In the genomic region with DNA sequence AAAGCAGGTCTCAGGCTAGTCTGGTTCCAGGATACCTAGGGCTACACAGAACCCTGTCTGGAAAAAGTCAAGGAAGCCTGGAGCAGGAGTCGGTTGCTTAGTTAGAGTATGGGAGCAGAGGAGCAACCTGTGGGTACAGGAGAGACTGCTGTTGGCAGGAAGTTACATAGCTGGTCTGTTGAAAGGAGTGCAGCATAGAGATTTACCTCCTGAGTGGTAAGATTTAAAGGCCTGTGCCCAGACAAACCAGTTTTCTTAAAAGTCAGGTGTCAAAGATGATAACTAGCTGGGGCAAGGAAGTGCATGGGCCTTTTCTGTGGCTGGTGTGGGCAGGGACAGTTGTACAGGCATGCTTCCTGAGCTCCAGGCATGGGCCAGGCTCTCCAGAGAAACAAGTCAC, we compare ENCODE assay signal across 30 mouse cellular contexts. TPM values are rescaled to one million over a fixed set of nuclear protein-coding genes. Genes with fewer than 3 reads are reported as not detected.
DNase-seq lines count a peak whose midpoint lies in the region; ATAC-seq and TF ChIP-seq lines count a peak whose summit lies in the region.
"Had no signal": no experiment of that assay in that cellular context is flagged by ENCODE, and none has a peak within 500 bp of the region (broad histone marks: within the 10 kb centered on the region; RNA-seq: fewer than 3 reads in every experiment).

No protein-coding gene starts in this region.

- H3K27ac ChIP-seq in limb, embryonic 15.5 days, result peak overlapping the region; percentile 50; the same call in 1 of the 2 replicates
- H3K27ac ChIP-seq in limb, embryonic 10.5 days, result no peak overlapping the region
- H3K27ac ChIP-seq in midbrain, embryonic 12.5 days (replicated peaks), result 0 out of 2 replicates have a peak overlapping the region, but pooled peaks have one; percentile 15
- no peak overlapping the region for H3K27ac ChIP-seq in midbrain, embryonic 16.5 days (ENCODE audit: low read length)
- H3K27ac ChIP-seq in MEL (ENCODE audit: control insufficient read depth, low read depth, low read length), result no peak overlapping the region
- H3K27ac ChIP-seq in stomach, postnatal 0 days (replicated peaks), result 0 out of 2 replicates have a peak overlapping the region, but pooled peaks have one; percentile 9
- H3K27ac ChIP-seq: embryonic facial prominence, embryonic 12.5 days; heart, embryonic 10.5 days; heart, embryonic 15.5 days; hindbrain, embryonic 12.5 days; hindbrain, postnatal 0 days; intestine, embryonic 15.5 days; neural tube, embryonic 12.5 days had no signal

- H3K4me2 ChIP-seq in limb, embryonic 15.5 days, result no peak overlapping the region
- no peak overlapping the region for H3K4me2 ChIP-seq in midbrain, embryonic 12.5 days (replicated peaks)
- H3K4me2 ChIP-seq in midbrain, embryonic 16.5 days (ENCODE audit: low read length), result no peak overlapping the region
- H3K4me2 ChIP-seq in stomach, postnatal 0 days (replicated peaks; ENCODE audit: low read depth), result no peak overlapping the region
- H3K4me2 ChIP-seq: embryonic facial prominence, embryonic 12.5 days; heart, embryonic 15.5 days; hindbrain, embryonic 12.5 days; intestine, embryonic 15.5 days; neural tube, embryonic 12.5 days had no signal

- H3K9ac ChIP-seq in limb, embryonic 15.5 days, result no peak overlapping the region
- H3K9ac ChIP-seq in midbrain, embryonic 12.5 days (replicated peaks), result no peak overlapping the region
- no peak overlapping the region for H3K9ac ChIP-seq in midbrain, embryonic 16.5 days (ENCODE audit: low read depth, low read length)
- no peak overlapping the region for H3K9ac ChIP-seq in MEL (ENCODE audit: control insufficient read depth, low read depth, low read length, poor library complexity, severe bottlenecking)
- no peak overlapping the region for H3K9ac ChIP-seq in stomach, postnatal 0 days (ENCODE audit: low read length)
- H3K9ac ChIP-seq: embryonic facial prominence, embryonic 12.5 days; heart, embryonic 15.5 days; hindbrain, embryonic 12.5 days; intestine, embryonic 15.5 days; neural tube, embryonic 12.5 days had no signal

- no peak for ATAC-seq in limb, embryonic 15.5 days (ENCODE audit: insufficient number of reproducible peaks, low FRiP score, low TSS enrichment, low read depth)
- ATAC-seq in midbrain, embryonic 12.5 days (ENCODE audit: low FRiP score, low read depth), result no peak
- no peak for ATAC-seq in midbrain, embryonic 16.5 days
- no peak for ATAC-seq in stomach, postnatal 0 days (ENCODE audit: low FRiP score, low TSS enrichment)
- ATAC-seq: CD4-positive, CD25-positive, alpha-beta regulatory T cell, adult 4 months; hindbrain, postnatal 0 days; intestine, embryonic 15.5 days had no signal

- no peak for TF ChIP-seq RAD21 in MEL (IDR thresholded peaks at IDR 0.05; ENCODE audit: low read depth, low read length)

- H3K9me3 ChIP-seq in limb, embryonic 15.5 days, result no peaks in the 10 kb centered on the region
- H3K9me3 ChIP-seq in limb, embryonic 10.5 days (replicated peaks), result no peaks in the 10 kb centered on the region
- no peaks in the 10 kb centered on the region for H3K9me3 ChIP-seq in midbrain, embryonic 12.5 days
- H3K9me3 ChIP-seq in midbrain, embryonic 16.5 days (replicated peaks; ENCODE audit: control insufficient read depth, low read length, poor library complexity, severe bottlenecking), result no peaks in the 10 kb centered on the region
- no peaks in the 10 kb centered on the region for H3K9me3 ChIP-seq in MEL (replicated peaks; ENCODE audit: insufficient read depth, low read length)
- no peaks in the 10 kb centered on the region for H3K9me3 ChIP-seq in stomach, postnatal 0 days (ENCODE audit: control insufficient read depth, low read length)
- H3K9me3 ChIP-seq: embryonic facial prominence, embryonic 12.5 days; G1E; heart, embryonic 10.5 days; heart, embryonic 15.5 days; hindbrain, embryonic 12.5 days; intestine, embryonic 15.5 days; neural tube, embryonic 12.5 days had no signal

- TF ChIP-seq EP300 in MEL (IDR thresholded peaks at IDR 0.05; ENCODE audit: low read depth in 1 of 2, low read length in 2 of 2), result no peak
- no peak for TF ChIP-seq EP300 in stomach, postnatal 0 days (optimal IDR thresholded peaks at IDR 0.05)

- H3K36me3 ChIP-seq in limb, embryonic 15.5 days, result peaks cover 67% of the 10 kb centered on the region
- H3K36me3 ChIP-seq in limb, embryonic 10.5 days, result peaks cover 73% of the 10 kb centered on the region
- H3K36me3 ChIP-seq in midbrain, embryonic 12.5 days, result peaks cover 64% of the 10 kb centered on the region
- peaks cover 22% of the 10 kb centered on the region for H3K36me3 ChIP-seq in midbrain, embryonic 16.5 days (ENCODE audit: control insufficient read depth, insufficient read depth, low read length)
- peaks cover 41 to 42% of the 10 kb centered on the region in 2 experiments for H3K36me3 ChIP-seq in MEL (ENCODE audit: control insufficient read depth in 1 of 2, insufficient read depth in 2 of 2, low read length in 2 of 2)
- H3K36me3 ChIP-seq in stomach, postnatal 0 days (ENCODE audit: control insufficient read depth, insufficient read depth, low read length), result peaks cover 36% of the 10 kb centered on the region

- 74% methylated on average over 1 of the region's 1 CpGs for WGBS in limb, embryonic 15.5 days
- 94% methylated on average over 1 of the region's 1 CpGs for WGBS in limb, embryonic 10.5 days
- WGBS in midbrain, embryonic 12.5 days, result 88% methylated on average over 1 of the region's 1 CpGs
- 89% methylated on average over 1 of the region's 1 CpGs for WGBS in midbrain, embryonic 16.5 days
- WGBS in stomach, postnatal 0 days, result 56% methylated on average over 1 of the region's 1 CpGs

- H3K79me2 ChIP-seq in MEL (ENCODE audit: control insufficient read depth, insufficient read depth, low read length, poor library complexity), result peaks cover 28% of the 10 kb centered on the region

- H3K4me3 ChIP-seq in limb, embryonic 15.5 days, result no peak overlapping the region
- H3K4me3 ChIP-seq in limb, embryonic 10.5 days, result no peak overlapping the region
- no peak overlapping the region for H3K4me3 ChIP-seq in midbrain, embryonic 12.5 days
- H3K4me3 ChIP-seq in midbrain, embryonic 16.5 days (ENCODE audit: low read depth, low read length), result no peak overlapping the region
- no peak overlapping the region for H3K4me3 ChIP-seq in MEL (ENCODE audit: control insufficient read depth in 1 of 2, insufficient read depth in 1 of 2, low read depth in 2 of 2, low read length in 2 of 2)
- H3K4me3 ChIP-seq in stomach, postnatal 0 days (ENCODE audit: low read depth, low read length), result no peak overlapping the region
- H3K4me3 ChIP-seq: embryonic facial prominence, embryonic 12.5 days; heart, embryonic 10.5 days; heart, embryonic 15.5 days; hindbrain, embryonic 12.5 days; intestine, embryonic 15.5 days; neural tube, embryonic 12.5 days had no signal

- TF ChIP-seq CTCF in MEL (IDR thresholded peaks at IDR 0.05 in 2 of 3, conservative IDR thresholded peaks at IDR 0.05 in 1 of 3; ENCODE audit: control insufficient read depth in 1 of 3, insufficient read depth in 1 of 3, low read depth in 2 of 3, low read length in 3 of 3, poor library complexity in 1 of 3, severe bottlenecking in 1 of 3), result no peak
- no peak for TF ChIP-seq CTCF in stomach, postnatal 0 days (IDR thresholded peaks at IDR 0.05; ENCODE audit: low read depth)

- no peaks in the 10 kb centered on the region for H3K27me3 ChIP-seq in limb, embryonic 15.5 days
- no peaks in the 10 kb centered on the region for H3K27me3 ChIP-seq in limb, embryonic 10.5 days (ENCODE audit: low read depth, poor library complexity, severe bottlenecking)
- no peaks in the 10 kb centered on the region for H3K27me3 ChIP-seq in midbrain, embryonic 12.5 days
- H3K27me3 ChIP-seq in midbrain, embryonic 16.5 days (ENCODE audit: control insufficient read depth, insufficient read depth, low read depth, low read length), result no peaks in the 10 kb centered on the region
- H3K27me3 ChIP-seq in MEL (ENCODE audit: control insufficient read depth in 1 of 2, insufficient read depth in 2 of 2, low read length in 2 of 2), result no peaks in the 10 kb centered on the region
- H3K27me3 ChIP-seq in stomach, postnatal 0 days (ENCODE audit: control insufficient read depth, insufficient read depth, low read length), result no peaks in the 10 kb centered on the region
- H3K27me3 ChIP-seq: embryonic facial prominence, embryonic 12.5 days; heart, embryonic 15.5 days; hindbrain, embryonic 12.5 days; intestine, embryonic 15.5 days; neural tube, embryonic 12.5 days had no signal

- no peak; a peak in 1 of 4 replicates for TF ChIP-seq POLR2A in MEL (IDR thresholded peaks at IDR 0.05; ENCODE audit: control insufficient read depth in 1 of 2, insufficient read depth in 1 of 2, low read depth in 1 of 2, low read length in 2 of 2, poor library complexity in 1 of 2)

- H3K4me1 ChIP-seq in limb, embryonic 15.5 days, result peaks cover 39% of the 10 kb centered on the region
- peaks cover 25% of the 10 kb centered on the region for H3K4me1 ChIP-seq in limb, embryonic 10.5 days
- peaks cover 31% of the 10 kb centered on the region for H3K4me1 ChIP-seq in midbrain, embryonic 12.5 days
- H3K4me1 ChIP-seq in midbrain, embryonic 16.5 days (ENCODE audit: control insufficient read depth, insufficient read depth, low read length), result peaks cover 32% of the 10 kb centered on the region
- peaks cover 0 to 18% of the 10 kb centered on the region in 2 experiments; a peak in 2 of 4 replicates for H3K4me1 ChIP-seq in MEL (ENCODE audit: control insufficient read depth in 1 of 2, insufficient read depth in 2 of 2, low read length in 2 of 2)
- H3K4me1 ChIP-seq in stomach, postnatal 0 days (replicated peaks; ENCODE audit: control insufficient read depth, insufficient read depth), result no peaks in the 10 kb centered on the region

- no peak for DNase-seq in limb, embryonic 10.5 days (ENCODE audit: low spot score)
- peak; percentile 31 for DNase-seq in MEL (ENCODE audit: low read depth, low spot score)
- DNase-seq in stomach, postnatal 0 days (ENCODE audit: low spot score), result no peak
- DNase-seq in natural killer cell, adult 2 months (ENCODE audit: low spot score in 2 of 2), result no peak
- no peak for DNase-seq in heart, adult 11 months
- DNase-seq: adrenal gland, postnatal 25 days; cerebellum, adult 11-12 months; cerebellum, adult 9-11 months; embryo, embryonic 11 days; gastrocnemius, postnatal 14 days; heart, postnatal 36 days; kidney, adult 9 months; kidney, postnatal 10 days; layer of hippocampus, postnatal 36 days; left cerebral cortex, postnatal 4 days; lung, adult 18-20 months; lung, postnatal 14 days; right cerebral cortex, postnatal 4 days had no signal

RNA-seq across cellular contexts. Expression of a gene that starts 10.5 kb away (rescaled TPM):
- polyA plus RNA-seq in limb, embryonic 15.5 days (2015; fragmentation: Nextera tagmentation; extraction: Ambion mirVana), result 698 and 866 TPM in 2 replicates
- polyA plus RNA-seq in limb, embryonic 10.5 days (2016; fragmentation: Nextera tagmentation; extraction: Ambion mirVana), result 1,041 and 1,257 TPM in 2 replicates
- 901 and 946 TPM in 2 replicates for polyA plus RNA-seq in midbrain, embryonic 12.5 days (2016; fragmentation: Nextera tagmentation; extraction: Ambion mirVana)
- polyA plus RNA-seq in midbrain, embryonic 16.5 days (2015; fragmentation: Nextera tagmentation; extraction: Ambion mirVana), result 498 and 513 TPM in 2 replicates
- 2,513 and 2,687 TPM in 2 replicates for total RNA-seq in MEL (2012; rRNA removed)
- 1,000 to 10,000 TPM in 1 of 2 experiments, not detected in 1; 2,914 TPM for polyA plus RNA-seq in MEL (2012; ENCODE audit: insufficient read depth in 1 of 2, insufficient read length in 2 of 2, low read depth in 1 of 2, low replicate concordance in 2 of 2, missing spikeins in 1 of 2)
- 1,066 and 1,112 TPM in 2 replicates for polyA plus RNA-seq in stomach, postnatal 0 days (2015; fragmentation: Nextera tagmentation; extraction: Ambion mirVana)

RNA-seq across cellular contexts. Expression of a gene that starts 10.6 kb away (rescaled TPM):
- 17.0 and 19.4 TPM in 2 replicates for polyA plus RNA-seq in limb, embryonic 15.5 days (2015; fragmentation: Nextera tagmentation; extraction: Ambion mirVana)
- polyA plus RNA-seq in limb, embryonic 10.5 days (2016; fragmentation: Nextera tagmentation; extraction: Ambion mirVana), result 21.8 and 25.1 TPM in 2 replicates
- polyA plus RNA-seq in midbrain, embryonic 12.5 days (2016; fragmentation: Nextera tagmentation; extraction: Ambion mirVana), result 22.5 and 24.5 TPM in 2 replicates
- 17.9 and 18.9 TPM in 2 replicates for polyA plus RNA-seq in midbrain, embryonic 16.5 days (2015; fragmentation: Nextera tagmentation; extraction: Ambion mirVana)
- 22.8 and 24.0 TPM in 2 replicates for total RNA-seq in MEL (2012; rRNA removed)
- 10 to 100 TPM in 1 of 2 experiments, not detected in 1; 26.6 TPM for polyA plus RNA-seq in MEL (2012; ENCODE audit: insufficient read depth in 1 of 2, insufficient read length in 2 of 2, low read depth in 1 of 2, low replicate concordance in 2 of 2, missing spikeins in 1 of 2)
- polyA plus RNA-seq in stomach, postnatal 0 days (2015; fragmentation: Nextera tagmentation; extraction: Ambion mirVana), result 6.3 and 7.0 TPM in 2 replicates

Comparison
In these comparisons a context has a peak if more than half of its experiments do, and no peak if none do; other contexts are left out.
1. H3K27ac ChIP-seq: peak in limb, embryonic 15.5 days (single experiment), midbrain, embryonic 12.5 days (single experiment) and stomach, postnatal 0 days (single experiment); none in limb, embryonic 10.5 days (single experiment), midbrain, embryonic 16.5 days (single experiment) and MEL (single experiment).